Mouse (Mus musculus) liver, postnatal 0 days (tissue): ENCODE data around the gene Smyd5. TPM values are rescaled to one million over a fixed set of nuclear protein-coding genes. Genes with fewer than 3 reads are reported as not detected.

Experiments
- ATAC-seq: fragments of 200-750 bp; cut with Nextera tagmentation; 2 replicates; pipeline ENCODE4 v1.8.0; 2017; ENCODE audit warnings: mild to moderate bottlenecking, moderate library complexity
- DNase-seq: peaks from one replicate; pipeline ENCODE4 v3.0.0-alpha.2; 2016
- H3K27ac ChIP-seq: fragments of 300-500 bp; sonication (generic); 2 replicates; pipeline ENCODE4 v1.5.1; 2014; ENCODE audit warnings: antibody characterized with exemption, moderate library complexity, mild to moderate bottlenecking, low read depth
- H3K27me3 ChIP-seq: fragments of 300-500 bp; sonication (generic); 2 replicates; pipeline ENCODE4 v1.6.1; 2014; ENCODE audit warnings: low read length, control low read depth, mixed read lengths; ENCODE audit not compliant: insufficient read depth
- H3K36me3 ChIP-seq: fragments of 300-500 bp; sonication (generic); replicated peaks from 2 replicates; pipeline ENCODE4 v1.6.1; 2014; ENCODE audit warnings: mild to moderate bottlenecking, control low read depth, low read length, moderate library complexity, mixed read lengths; ENCODE audit not compliant: insufficient read depth
- H3K4me1 ChIP-seq: fragments of 300-500 bp; sonication (generic); 2 replicates; pipeline ENCODE4 v1.6.1; 2014; ENCODE audit warnings: antibody characterized with exemption, mild to moderate bottlenecking, control low read depth; ENCODE audit not compliant: insufficient read depth
- H3K4me2 ChIP-seq: fragments of 300-500 bp; sonication (generic); 2 replicates; pipeline ENCODE4 v1.6.1; 2014; ENCODE audit warnings: low read depth, mild to moderate bottlenecking, low read length, moderate library complexity, mixed read lengths
- H3K4me3 ChIP-seq: fragments of 300-500 bp; sonication (generic); 2 replicates; pipeline ENCODE4 v1.5.1; 2014; ENCODE audit warnings: low read depth, low read length
- H3K9ac ChIP-seq: fragments of 300-500 bp; sonication (generic); replicated peaks from 2 replicates; pipeline ENCODE4 v1.6.1; 2014; ENCODE audit warnings: mild to moderate bottlenecking, moderate library complexity
- H3K9me3 ChIP-seq: fragments of 300-500 bp; sonication (generic); 2 replicates; pipeline ENCODE4 v1.6.1; 2016; ENCODE audit warnings: mild to moderate bottlenecking, control low read depth, low read length, mixed read lengths
- CTCF ChIP-seq: sonication (generic); IDR thresholded peaks from 2 replicates; pipeline ENCODE4 v1.5.1; 2016; ENCODE audit warnings: antibody characterized with exemption, low read depth
- EP300 ChIP-seq: IDR thresholded peaks from 2 replicates; pipeline ENCODE4 v1.6.1; 2016; ENCODE audit warnings: antibody characterized with exemption, low read depth, mild to moderate bottlenecking
- WGBS: fragments of 180-500 bp; shearing (Covaris S2); extraction: QIAGEN DNeasy Blood & Tissue Kit; methylation state at CpG from one replicate; pipeline ENCODE4 v1.1.7; 2014; ENCODE audit not compliant: insufficient replicate concordance; 5-methylcytosine and 5-hydroxymethylcytosine counted together
- polyA plus RNA-seq: library from polyadenylated mRNA; unstranded; fragments of >200 nt; fragmentation: Nextera tagmentation; extraction: Ambion mirVana; gene quantifications from 2 replicates; pipeline ENCODE4 v1.2.1, GENCODE M21; 2015

Gene Smyd5
- polyA plus RNA-seq, 1 experiment from 2014 or later: 11.3 TPM

DNA sequence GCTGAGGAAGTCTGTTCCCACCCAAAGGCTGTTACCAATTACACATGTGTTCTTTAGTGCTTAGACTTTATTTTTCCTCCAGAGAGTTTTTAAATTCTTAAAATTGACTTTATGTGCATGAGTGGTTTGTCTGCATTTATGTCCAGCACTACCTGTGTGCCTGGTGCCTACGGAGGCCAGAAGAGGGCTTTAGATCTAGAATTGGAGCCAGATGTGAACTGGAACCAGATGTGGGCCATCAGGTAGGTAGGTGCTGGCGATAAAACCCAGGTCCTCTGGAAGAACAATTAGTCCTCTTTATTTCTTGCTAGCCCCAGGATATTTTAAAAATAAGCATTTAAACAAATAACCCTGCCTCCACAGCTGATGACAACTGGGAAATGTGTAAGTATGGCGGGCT lies 59.8 kb downstream of the Smyd5 start:
- Histone ChIP-seq H3K27me3 (no peaks in the 10 kb centered on the region), H3K9ac (no peak overlapping the region), H3K36me3 (no peaks in the 10 kb centered on the region), H3K27ac (no peak overlapping the region), H3K4me1 (no peaks in the 10 kb centered on the region), H3K9me3 (no peaks in the 10 kb centered on the region), H3K4me3 (no peak overlapping the region), H3K4me2 (no peak overlapping the region)
- no peak for ATAC-seq
- 76% methylated on average over 3 of the region's 3 CpGs for whole genome bisulfite sequencing
- DNase-seq: no peak
- TF ChIP-seq CTCF (no peak), EP300 (no peak)

Other genes with a start within 250 kb of the Smyd5 start
- gene Emx1, start 244.6 kb upstream of the Smyd5 start, polyA plus RNA-seq: not detected in 2 replicates
- 3.1 and 3.3 TPM in 2 replicates for gene Sfxn5, start 98.6 kb upstream of the Smyd5 start, polyA plus RNA-seq
- 1.1 TPM in 2 replicates for gene Rab11fip5, start 57.4 kb upstream of the Smyd5 start, polyA plus RNA-seq
- not detected in 2 replicates for gene Noto, start 8.1 kb upstream of the Smyd5 start, polyA plus RNA-seq
- 146 and 157 TPM in 2 replicates for gene Cct7, start 19.5 kb downstream of the Smyd5 start, polyA plus RNA-seq
- gene Pradc1, start 20.0 kb downstream of the Smyd5 start, polyA plus RNA-seq: 16.6 and 17.2 TPM in 2 replicates
- gene Fbxo41, start 71.0 kb downstream of the Smyd5 start, polyA plus RNA-seq: not detected in 2 replicates
- not detected in 2 replicates for gene Egr4, start 81.6 kb downstream of the Smyd5 start, polyA plus RNA-seq
- 0.68 and 0.72 TPM in 2 replicates for gene Alms1, start 155.5 kb downstream of the Smyd5 start, polyA plus RNA-seq